Mouse (Mus musculus): Measurements from ENCODE around the gene Hist1h4f. TPM values are rescaled to one million over a fixed set of nuclear protein-coding genes. Genes with fewer than 3 reads are reported as not detected.

The Hist1h4f gene
- not detected for polyA plus RNA-seq (2014; fragmentation: Illumina TruSeq; extraction: RNeasy Lipid Tissue Mini Kit (QIAGEN cat#74804); ENCODE audit: insufficient read depth, low read depth, low replicate concordance)

GRCm38 (mm10) chr13:23551146-23551834 lies at the start of gene Hist1h4f:
Gene Hist1h4f, minus strand, starts transcription at chr13:23551648.

GRCm38 (mm10) chr13:23581408-23582218 lies 30.2 kb upstream of the Hist1h4f start, which contains the start of gene Hist1h4d:
Gene Hist1h4d, plus strand, starts transcription at chr13:23581598.

DNA sequence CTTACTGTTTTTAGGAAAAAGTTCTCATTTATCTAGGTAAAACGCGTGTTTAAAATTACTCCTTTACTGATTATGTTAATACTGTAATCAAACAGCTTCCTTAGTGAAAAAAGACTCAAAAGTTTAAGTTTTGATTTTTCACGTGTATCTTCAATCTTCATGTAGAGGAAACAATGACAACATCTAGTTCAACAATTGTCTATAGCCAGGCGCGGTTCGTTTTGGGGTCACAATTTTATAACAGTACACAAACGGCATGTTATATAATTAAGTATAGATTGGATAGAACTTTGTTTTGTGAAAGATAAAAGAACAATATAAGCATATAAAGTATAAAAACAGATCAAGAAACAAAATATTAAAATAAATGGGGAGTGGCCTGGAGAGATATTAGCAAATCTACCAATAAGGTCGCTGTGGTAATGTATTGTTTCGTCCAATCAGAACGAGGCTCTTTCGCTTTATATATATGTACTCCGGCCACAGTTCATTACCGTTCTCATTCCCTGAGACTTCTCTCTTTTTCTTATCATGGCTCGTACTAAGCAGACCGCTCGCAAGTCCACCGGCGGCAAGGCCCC lies 23.9 kb upstream of the Hist1h4f start, which contains the start of gene Hist1h3d:
Gene Hist1h3d (plus strand): TSS at position 493 of the 581 bp plus-strand sequence.

GRCm38 (mm10) chr13:23573898-23574524 lies 22.6 kb upstream of the Hist1h4f start, which contains the start of the genes Hist1h2bf and Hist1h2ad:
Gene Hist1h2bf, minus strand, starts transcription at chr13:23574196.
Gene Hist1h2ad, plus strand, starts transcription at chr13:23574381.

GRCm38 (mm10) chr13:23571022-23571503 lies 19.6 kb upstream of the Hist1h4f start, which contains the start of the genes Hist1h2ae and Hist1h2bg:
Gene Hist1h2ae, minus strand, starts transcription at chr13:23571220.
Gene Hist1h2bg, plus strand, starts transcription at chr13:23571396.

DNA sequence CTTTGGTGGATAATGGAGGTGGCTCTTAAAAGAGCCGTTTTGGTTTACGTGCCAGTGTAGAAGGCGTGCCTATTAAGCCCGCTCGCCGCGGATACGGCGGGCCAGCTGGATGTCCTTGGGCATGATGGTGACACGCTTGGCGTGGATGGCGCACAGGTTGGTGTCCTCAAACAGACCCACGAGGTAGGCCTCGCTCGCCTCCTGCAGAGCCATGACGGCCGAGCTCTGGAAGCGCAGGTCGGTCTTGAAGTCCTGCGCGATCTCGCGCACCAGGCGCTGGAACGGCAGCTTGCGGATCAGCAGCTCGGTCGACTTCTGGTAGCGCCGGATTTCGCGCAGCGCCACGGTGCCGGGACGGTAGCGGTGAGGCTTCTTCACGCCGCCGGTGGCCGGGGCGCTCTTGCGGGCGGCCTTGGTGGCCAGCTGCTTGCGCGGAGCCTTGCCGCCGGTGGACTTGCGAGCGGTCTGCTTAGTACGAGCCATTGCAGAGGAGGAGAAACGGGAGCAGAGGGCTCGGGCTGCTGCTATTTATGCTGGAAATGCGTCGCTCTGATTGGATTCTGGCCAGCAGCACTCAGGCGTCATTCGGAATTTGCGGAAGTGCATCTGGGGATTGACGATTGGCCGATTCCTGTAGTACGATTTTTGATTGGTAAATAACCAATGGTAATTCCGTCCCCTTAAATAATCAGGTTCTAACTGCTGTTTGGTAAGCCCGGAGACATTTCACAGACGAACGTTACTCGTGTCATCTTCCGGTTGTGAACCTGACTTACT lies 10.6 kb upstream of the Hist1h4f start, which contains the start of gene Hist1h3e:
Gene Hist1h3e (minus strand): TSS at position 487 of the 777 bp plus-strand sequence.

GRCm38 (mm10) chr13:23552962-23553361 lies 1.5 kb upstream of the Hist1h4f start, which contains the start of gene Hist1h1d:
Gene Hist1h1d, plus strand, starts transcription at chr13:23553262.

DNA sequence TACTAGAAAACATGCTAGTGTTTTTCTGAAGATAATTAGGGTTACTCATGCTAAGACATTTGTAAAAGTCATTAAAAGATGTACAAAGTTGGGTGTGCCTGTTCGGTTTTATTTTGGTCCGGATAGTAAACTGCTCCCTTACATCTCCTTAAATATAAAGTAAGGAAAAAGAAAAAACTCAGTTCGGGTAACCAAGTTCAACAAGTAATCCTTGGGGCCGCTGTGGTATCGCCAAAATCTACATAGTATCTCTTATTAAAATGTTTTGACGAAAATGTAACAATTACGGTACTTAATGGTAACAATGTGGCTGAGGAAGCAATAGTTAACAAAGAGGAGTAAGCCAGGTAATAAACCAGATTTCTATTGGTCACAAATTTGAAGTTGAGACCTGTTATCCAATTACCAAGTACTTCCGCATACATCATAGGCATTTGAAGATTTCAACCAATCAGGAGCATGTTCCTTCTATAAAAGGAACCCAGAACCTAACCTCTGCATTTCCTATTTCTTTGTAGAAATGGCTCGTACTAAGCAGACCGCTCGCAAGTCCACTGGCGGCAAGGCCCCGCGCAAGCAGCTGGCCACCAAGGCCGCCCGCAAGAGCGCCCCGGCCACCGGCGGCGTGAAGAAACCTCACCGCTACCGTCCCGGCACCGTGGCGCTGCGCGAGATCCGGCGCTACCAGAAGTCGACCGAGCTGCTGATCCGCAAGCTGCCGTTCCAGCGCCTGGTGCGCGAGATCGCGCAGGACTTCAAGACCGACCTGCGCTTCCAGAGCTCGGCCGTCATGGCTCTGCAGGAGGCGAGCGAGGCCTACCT lies 7.3 kb downstream of the Hist1h4f start, which contains the start of gene Hist1h3f:
Gene Hist1h3f (plus strand): TSS at position 88 of the 822 bp plus-strand sequence.

DNA sequence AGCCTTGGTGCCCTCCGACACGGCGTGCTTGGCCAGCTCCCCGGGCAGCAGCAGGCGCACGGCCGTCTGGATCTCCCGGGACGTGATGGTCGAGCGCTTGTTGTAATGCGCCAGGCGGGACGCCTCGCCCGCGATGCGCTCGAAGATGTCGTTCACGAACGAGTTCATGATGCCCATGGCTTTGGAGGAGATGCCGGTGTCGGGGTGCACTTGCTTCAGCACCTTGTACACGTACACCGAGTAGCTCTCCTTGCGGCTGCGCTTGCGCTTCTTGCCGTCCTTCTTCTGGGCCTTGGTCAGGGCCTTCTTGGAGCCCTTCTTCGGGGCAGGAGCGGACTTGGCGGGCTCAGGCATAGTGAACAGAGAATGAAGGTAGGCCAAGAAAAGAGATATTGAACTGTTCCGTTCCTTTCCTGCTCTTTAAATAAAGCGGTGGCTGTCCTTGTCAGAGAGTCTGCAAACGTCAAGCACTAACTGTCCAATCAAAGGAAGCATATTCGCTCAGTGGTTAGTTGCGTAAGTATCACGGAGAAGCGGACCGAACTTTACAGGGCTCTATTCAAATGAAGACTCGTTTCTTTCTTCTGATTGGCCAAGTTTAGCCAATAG lies 8.3 kb downstream of the Hist1h4f start, which contains the start of gene Hist1h2bh:
Gene Hist1h2bh (minus strand): TSS at position 394 of the 609 bp plus-strand sequence.

DNA sequence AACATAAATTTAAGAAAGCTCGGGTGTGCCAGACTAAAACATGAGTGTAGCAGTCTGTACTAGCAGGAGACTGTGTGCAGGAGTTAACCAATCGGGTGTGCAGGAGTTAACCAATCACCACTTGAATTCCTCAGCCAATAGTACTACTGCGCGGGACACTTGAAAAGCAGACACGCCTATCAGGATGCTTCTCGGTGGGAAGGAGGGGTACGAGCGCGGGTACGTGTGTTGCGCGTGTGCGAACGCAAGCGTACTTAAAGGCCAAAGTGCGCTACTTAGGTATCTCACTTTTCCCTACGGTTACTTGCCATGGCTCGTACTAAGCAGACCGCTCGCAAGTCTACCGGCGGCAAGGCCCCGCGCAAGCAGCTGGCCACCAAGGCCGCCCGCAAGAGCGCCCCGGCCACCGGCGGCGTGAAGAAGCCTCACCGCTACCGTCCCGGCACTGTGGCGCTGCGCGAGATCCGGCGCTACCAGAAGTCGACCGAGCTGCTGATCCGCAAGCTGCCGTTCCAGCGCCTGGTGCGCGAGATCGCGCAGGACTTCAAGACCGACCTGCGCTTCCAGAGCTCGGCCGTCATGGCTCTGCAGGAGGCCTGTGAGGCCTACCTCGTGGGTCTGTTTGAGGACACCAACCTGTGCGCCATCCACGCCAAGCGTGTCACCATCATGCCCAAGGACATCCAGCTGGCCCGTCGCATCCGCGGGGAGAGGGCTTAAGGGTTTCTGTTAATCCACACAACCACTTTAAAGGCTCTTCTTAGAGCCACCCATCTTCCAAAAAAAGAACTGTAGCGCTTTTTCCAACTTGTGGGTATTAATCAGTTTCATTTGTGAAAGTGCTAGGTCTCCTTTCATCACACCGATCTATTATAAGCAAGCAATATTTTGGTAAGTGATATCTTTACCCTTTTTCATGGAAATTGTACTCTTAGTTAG lies 16.0 kb downstream of the Hist1h4f start, which contains the start of gene Hist1h3g:
Gene Hist1h3g (plus strand): TSS at position 286 of the 939 bp plus-strand sequence.

GRCm38 (mm10) chr13:23533560-23534367 lies 17.7 kb downstream of the Hist1h4f start, which contains the start of gene Hist1h2af:
Gene Hist1h2af, plus strand, starts transcription at chr13:23533906.

GRCm38 (mm10) chr13:23530901-23531875 lies 20.3 kb downstream of the Hist1h4f start, which contains the start of gene Hist1h4h:
Gene Hist1h4h, plus strand, starts transcription at chr13:23531050.

